Mouse (Mus musculus) megakaryocyte, adult 5-6 weeks (primary cell): ENCODE data around the gene Gm5136. TPM values are rescaled to one million over a fixed set of nuclear protein-coding genes. Genes with fewer than 3 reads are reported as not detected.

Experiments
- ATAC-seq: 2 replicates; pipeline ENCODE4 v1.8.0; 2016; ENCODE audit warnings: mild to moderate bottlenecking, inconsistent platforms; ENCODE audit not compliant: poor library complexity, severe bottlenecking
- total RNA-seq, 2 experiments: library from RNA; stranded (forward) in 1 of 2; stranded (reverse) in 1 of 2; fragments of 153-499, 151-499 nt in 1 of 2; fragments of 221-1000, 200-1000 nt in 1 of 2; gene quantifications; 2 replicates each; pipeline versions ENCODE4 v1.2.3 to v1.2.4; 2015 to 2017

The Gm5136 gene
- not detected in 2 replicates for total RNA-seq (2015)
- total RNA-seq (2017), result not detected in 2 replicates

GRCm38 (mm10) chr10:108699946-108700345, at the start of gene Gm5136:
TSS of gene Gm5136 (minus strand) at chr10:108700160.
- no peak; the same call in 1 of the 2 replicates for ATAC-seq

- no peak for ATAC-seq
Observed at GRCm38 (mm10) chr10:108743759-108744158, 43.8 kb upstream of the Gm5136 start.

GRCm38 (mm10) chr10:108733982-108734381, 34.0 kb upstream of the Gm5136 start:
- ATAC-seq, result no peak

- no peak for ATAC-seq
Observed at GRCm38 (mm10) chr10:108728961-108729360, 29.0 kb upstream of the Gm5136 start.

- no peak for ATAC-seq
Observed at GRCm38 (mm10) chr10:108726391-108726790, 26.4 kb upstream of the Gm5136 start.

GRCm38 (mm10) chr10:108724878-108725277, 24.9 kb upstream of the Gm5136 start:
- no peak for ATAC-seq

- ATAC-seq, result no peak
Observed at GRCm38 (mm10) chr10:108710514-108710913, 10.6 kb upstream of the Gm5136 start.

- ATAC-seq, result no peak
Observed at GRCm38 (mm10) chr10:108705658-108706057, 5.7 kb upstream of the Gm5136 start.

GRCm38 (mm10) chr10:108701361-108702128, 1.6 kb upstream of the Gm5136 start:
- ATAC-seq, result no peak

- no peak for ATAC-seq
Observed at GRCm38 (mm10) chr10:108697062-108697461, 2.9 kb downstream of the Gm5136 start.

GRCm38 (mm10) chr10:108690954-108691353, 9.0 kb downstream of the Gm5136 start:
- no peak for ATAC-seq

GRCm38 (mm10) chr10:108686696-108687095, 13.3 kb downstream of the Gm5136 start:
- no peak for ATAC-seq

- ATAC-seq, result no peak
Observed at GRCm38 (mm10) chr10:108679675-108680390, 20.1 kb downstream of the Gm5136 start.

- no peak for ATAC-seq
Observed at GRCm38 (mm10) chr10:108677053-108677452, 22.9 kb downstream of the Gm5136 start.

- no peak for ATAC-seq
Observed at GRCm38 (mm10) chr10:108668944-108669343, 31.0 kb downstream of the Gm5136 start.

GRCm38 (mm10) chr10:108660295-108660694, 39.7 kb downstream of the Gm5136 start:
- ATAC-seq, result no peak

- no peak for ATAC-seq
Observed at GRCm38 (mm10) chr10:108658300-108658699, 41.7 kb downstream of the Gm5136 start.

- ATAC-seq, result no peak
Observed at GRCm38 (mm10) chr10:108657669-108658068, 42.3 kb downstream of the Gm5136 start.

GRCm38 (mm10) chr10:108656898-108657297, 43.1 kb downstream of the Gm5136 start:
- ATAC-seq, result no peak

- no peak for ATAC-seq
Observed at GRCm38 (mm10) chr10:108655074-108655473, 44.9 kb downstream of the Gm5136 start.

- no peak for ATAC-seq
Observed at GRCm38 (mm10) chr10:108652831-108653230, 47.1 kb downstream of the Gm5136 start.

GRCm38 (mm10) chr10:108652066-108652465, 47.9 kb downstream of the Gm5136 start:
- ATAC-seq, result no peak
